Mouse (Mus musculus): ENCODE measurements around the gene Ddx52.

Gene Ddx52

DNA sequence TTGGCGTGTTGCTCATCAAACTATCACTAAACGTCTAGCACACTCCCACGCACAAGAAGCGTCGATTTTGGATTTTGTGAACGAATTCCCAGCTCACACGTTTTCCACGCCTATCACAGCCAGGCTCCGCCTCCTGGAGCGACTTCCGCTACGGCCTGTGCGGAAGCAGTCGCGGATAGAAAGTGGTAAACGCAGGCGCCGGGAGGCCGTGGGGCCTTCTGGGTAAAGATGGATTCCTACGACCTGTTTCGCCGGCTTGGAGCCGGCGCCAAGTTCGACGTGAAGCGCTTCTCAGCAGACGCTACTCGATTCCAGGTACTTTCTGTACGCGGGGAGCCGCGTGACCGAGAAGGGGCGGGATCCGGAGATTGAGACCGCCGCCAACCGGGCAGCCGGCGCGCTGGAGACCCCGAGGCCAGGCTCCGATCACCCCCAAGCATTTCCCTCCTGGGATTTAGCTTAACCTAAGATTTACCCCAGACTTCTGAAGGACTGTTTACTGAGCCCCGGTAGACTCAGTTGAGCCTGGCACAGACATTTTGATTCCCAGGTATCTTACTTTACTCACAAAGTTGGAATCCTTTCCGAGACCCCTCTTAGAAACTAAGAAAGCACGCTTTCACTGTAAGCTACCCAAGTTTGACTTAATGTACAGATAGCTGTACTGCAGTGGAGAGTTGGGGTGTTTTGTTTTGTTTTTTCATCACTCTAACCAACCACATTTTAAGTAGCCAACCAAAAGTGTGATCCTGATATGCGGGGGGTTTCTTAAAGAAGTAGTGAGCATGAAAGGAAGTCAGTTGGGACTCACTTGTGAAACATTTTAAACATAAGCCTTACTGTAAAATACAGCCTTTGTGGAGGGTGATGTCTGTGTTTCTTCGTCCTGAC lies at the start of gene Ddx52:
TSS of gene Ddx52 (plus strand) at position 113 of the 891 bp plus-strand sequence.
- peak; percentile 86 for DNase-seq

DNA sequence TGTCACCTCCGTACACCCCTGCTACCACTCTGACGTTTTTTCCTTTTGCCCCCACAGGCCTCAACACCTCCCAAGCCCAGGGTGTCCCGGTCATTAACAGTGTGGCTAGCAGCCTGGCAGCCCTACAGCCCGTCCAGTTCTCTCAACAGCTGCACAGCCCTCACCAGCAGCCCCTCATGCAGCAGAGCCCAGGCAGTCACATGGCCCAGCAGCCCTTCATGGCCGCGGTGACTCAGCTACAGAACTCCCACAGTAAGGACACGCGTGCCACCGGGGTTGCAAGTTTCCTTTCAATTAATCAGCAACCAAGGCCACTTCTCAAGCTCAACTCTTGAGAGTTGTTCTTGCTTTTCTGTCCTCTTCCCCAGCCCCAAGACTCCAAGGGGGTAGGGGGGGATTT lies 48.5 kb upstream of the Ddx52 start:
- DNase-seq: no peak

GRCm38 (mm10) chr11:83896430-83897410 lies 45.1 kb upstream of the Ddx52 start:
- no peak for DNase-seq

DNA sequence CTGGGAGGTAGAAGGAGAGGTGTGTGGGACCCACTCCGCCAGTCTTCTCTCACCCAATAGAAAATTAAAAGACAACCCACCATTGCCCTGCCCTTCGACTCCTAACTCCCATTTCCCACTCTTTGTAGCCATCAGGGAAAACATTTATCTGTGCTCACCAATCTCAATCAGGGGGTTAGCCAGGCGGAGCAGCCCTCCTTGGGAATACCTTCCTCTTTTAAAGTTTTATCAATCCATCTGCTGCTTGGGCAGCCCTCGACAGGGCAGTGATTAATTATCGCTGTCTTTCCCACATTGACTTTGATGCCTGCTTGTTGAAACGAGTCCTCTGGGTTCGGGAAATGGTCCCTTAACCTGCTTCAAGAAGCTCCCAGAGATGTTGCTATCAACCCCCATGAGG lies 44.3 kb upstream of the Ddx52 start:
- DNase-seq: no peak

- DNase-seq: no peak
Measured at GRCm38 (mm10) chr11:83902812-83903211, 39.0 kb upstream of the Ddx52 start.

DNA sequence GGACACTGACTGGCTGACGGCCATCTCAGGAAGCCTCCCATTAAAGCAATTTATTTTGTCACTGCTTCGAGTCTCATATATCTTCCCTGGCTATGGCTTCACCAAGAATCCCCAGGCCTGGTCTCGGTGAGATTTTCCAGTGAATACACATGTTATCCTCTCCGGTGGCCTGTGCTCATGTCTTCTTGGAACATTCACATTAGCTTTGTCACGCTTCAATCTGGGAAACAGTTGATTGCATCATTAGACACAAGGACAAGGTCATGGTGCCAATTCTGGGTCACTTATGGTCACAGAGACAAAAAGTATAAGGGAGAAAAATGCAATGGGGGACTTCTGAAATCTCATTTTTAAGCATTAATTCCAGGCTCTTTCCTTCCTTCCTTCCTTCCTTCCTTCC lies 36.1 kb upstream of the Ddx52 start:
- no peak for DNase-seq

DNA sequence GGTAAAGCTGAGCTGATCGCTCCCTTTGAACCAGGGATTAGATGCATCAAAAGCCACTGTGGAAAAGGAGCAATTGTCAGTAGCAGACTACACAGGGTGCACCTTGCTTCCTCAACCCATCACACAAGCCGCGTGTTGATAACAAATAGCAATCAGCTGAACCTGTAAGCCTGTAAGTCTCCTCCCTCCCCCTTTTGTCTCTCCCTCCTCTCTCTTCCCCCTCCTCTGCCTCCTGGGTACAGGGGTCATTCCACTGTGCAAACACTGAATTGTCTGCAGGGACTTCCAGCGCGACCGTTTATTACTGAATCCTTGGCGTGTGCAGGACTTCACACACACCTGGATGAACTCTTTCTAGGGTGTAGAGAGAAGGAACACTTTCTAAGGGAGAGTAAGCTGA lies 33.5 kb upstream of the Ddx52 start:
- no peak for DNase-seq

- peak; percentile 8 for DNase-seq
Measured at GRCm38 (mm10) chr11:83913824-83914311, 28.0 kb upstream of the Ddx52 start.

DNA sequence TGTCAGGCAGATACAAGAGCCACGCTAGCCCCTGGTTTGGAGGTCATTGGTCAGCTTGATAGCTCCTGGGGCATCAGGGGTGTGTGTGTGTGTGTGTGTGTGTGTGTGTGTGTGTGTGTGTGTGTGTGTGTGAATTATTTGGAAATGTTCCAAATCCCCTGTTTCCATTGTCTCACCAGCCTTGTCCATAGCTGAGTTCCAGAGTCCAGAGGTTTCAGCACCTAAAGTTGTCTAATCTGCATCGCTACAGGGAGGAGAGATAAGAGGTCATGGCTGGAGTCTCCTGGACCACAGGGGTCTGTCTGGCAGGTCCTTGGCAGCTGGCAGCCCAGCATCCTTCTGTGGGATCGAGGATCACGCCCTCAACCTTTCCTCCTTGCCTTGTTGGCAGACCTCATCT lies 27.4 kb upstream of the Ddx52 start:
- no peak for DNase-seq

DNA sequence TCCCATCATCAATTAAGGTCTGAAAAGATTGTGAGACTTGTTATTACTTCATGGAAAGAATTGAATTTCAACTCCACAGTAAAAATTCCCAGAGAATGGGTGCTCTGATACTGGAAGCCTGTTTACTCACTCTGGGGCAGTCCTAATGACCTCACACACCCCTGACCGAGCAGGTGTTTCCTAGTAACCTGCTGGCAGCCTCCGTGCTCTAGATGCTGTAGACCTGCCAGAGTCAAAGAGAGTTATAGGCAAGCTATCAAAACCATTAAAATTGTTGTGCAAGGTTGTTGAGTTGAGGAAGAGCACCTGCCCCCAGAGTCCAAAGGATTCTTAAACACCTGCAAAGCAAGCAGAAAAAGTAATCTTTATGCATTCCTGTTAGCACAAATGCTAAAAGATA lies 19.3 kb upstream of the Ddx52 start:
- no peak for DNase-seq

- no peak for DNase-seq
Measured at GRCm38 (mm10) chr11:83927097-83927496, 14.8 kb upstream of the Ddx52 start.

- DNase-seq: no peak
Measured at GRCm38 (mm10) chr11:83932506-83933106, 9.3 kb upstream of the Ddx52 start.

GRCm38 (mm10) chr11:83933376-83933775 lies 8.5 kb upstream of the Ddx52 start:
- DNase-seq: no peak

- peak; percentile 85 for DNase-seq
Measured at GRCm38 (mm10) chr11:83935986-83936665, 5.7 kb upstream of the Ddx52 start.

GRCm38 (mm10) chr11:83938556-83938955 lies 3.3 kb upstream of the Ddx52 start:
- no peak for DNase-seq

DNA sequence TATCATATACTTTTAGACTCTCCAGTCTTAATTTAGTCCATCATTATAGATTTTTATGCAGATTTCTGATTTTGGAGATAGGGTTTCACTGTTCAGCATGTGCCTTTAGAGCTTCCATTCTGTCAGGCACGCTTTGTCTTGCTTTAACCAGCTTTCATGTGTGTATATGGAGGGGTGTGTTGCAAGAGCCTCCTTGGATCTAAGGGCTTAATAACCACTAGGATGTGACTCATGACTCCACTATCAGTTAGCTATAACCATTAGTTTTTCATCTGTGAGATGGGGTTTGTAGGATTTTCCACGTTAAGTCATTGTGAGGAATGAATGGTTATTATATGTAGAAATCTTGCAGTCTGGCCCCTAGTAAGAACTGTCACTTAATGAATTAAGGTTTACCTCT lies 15.0 kb downstream of the Ddx52 start:
- DNase-seq: no peak

GRCm38 (mm10) chr11:83961983-83962382 lies 20.1 kb downstream of the Ddx52 start:
- no peak for DNase-seq

GRCm38 (mm10) chr11:83963991-83964921 lies 22.4 kb downstream of the Ddx52 start, which contains the start of gene Synrg:
Gene Synrg (plus strand): TSS chr11:83964428.
- DNase-seq: peak; percentile 88

DNA sequence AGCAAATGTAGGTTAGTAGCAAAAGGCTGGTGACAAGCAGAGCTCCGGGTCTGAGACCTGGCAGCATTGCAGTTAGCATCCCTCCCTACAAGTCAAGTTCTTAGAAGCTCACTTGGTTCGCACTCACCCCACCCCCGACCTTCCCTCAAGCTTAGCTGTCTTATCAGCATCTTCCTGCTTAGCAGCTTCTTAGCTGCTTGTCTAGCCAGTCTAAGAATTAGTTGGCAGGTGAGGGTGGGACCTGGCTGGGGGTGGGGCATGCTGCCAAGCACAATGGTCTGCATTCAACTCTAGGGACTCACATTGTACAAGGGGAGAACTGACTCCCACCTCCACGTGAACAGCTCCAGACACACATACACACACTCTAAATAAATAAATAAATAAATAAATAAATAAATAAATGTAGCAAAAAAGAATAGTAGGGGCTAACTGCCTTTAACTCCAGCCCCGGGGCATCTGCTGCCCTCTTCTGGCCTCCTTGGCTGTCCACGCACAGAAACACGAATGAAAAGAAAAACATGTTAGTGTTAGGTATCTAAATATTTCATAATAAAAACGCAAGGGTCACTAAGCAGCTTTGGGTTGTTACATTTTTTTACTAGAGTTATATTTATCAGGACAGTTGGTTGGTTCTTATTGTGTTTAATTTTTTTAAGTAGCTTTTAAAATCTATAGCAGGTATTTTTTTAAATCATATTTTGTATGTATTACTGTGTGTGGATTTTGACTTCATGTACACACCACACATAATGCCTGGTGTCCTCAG lies 25.8 kb downstream of the Ddx52 start:
- DNase-seq: no peak

- no peak for DNase-seq
Measured at GRCm38 (mm10) chr11:83968205-83968575, 26.3 kb downstream of the Ddx52 start.

Measured in kidney, adult 11 months (tissue).